Mouse (Mus musculus): Measurements from ENCODE around the gene Ttc24. TPM values are rescaled to one million over a fixed set of nuclear protein-coding genes. Genes with fewer than 3 reads are reported as not detected.

Gene Ttc24
- polyA plus RNA-seq (2017; shearing (Covaris generic)): not detected

DNA sequence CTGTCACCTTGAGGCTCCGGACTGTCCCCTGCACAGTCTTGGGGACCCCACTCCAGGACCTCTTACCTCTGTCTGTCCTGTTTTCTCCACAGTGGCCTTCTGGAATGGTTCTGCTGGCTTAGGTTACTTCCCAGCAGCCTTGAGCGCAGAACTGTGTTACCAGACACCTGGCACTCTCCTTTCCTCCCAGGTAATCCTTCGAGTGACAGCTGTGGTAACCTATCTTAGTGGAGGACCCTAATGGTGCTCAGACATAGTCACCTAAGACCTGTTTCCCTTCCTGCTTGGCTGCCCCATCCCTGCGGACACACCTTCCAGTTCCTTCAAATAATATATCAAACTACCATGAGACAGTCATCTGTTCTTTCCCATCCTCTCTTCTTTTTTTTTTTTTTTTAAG, at the start of gene Ttc24:
TSS of gene Ttc24 (minus strand) at position 101 of the 400 bp plus-strand sequence.

DNA sequence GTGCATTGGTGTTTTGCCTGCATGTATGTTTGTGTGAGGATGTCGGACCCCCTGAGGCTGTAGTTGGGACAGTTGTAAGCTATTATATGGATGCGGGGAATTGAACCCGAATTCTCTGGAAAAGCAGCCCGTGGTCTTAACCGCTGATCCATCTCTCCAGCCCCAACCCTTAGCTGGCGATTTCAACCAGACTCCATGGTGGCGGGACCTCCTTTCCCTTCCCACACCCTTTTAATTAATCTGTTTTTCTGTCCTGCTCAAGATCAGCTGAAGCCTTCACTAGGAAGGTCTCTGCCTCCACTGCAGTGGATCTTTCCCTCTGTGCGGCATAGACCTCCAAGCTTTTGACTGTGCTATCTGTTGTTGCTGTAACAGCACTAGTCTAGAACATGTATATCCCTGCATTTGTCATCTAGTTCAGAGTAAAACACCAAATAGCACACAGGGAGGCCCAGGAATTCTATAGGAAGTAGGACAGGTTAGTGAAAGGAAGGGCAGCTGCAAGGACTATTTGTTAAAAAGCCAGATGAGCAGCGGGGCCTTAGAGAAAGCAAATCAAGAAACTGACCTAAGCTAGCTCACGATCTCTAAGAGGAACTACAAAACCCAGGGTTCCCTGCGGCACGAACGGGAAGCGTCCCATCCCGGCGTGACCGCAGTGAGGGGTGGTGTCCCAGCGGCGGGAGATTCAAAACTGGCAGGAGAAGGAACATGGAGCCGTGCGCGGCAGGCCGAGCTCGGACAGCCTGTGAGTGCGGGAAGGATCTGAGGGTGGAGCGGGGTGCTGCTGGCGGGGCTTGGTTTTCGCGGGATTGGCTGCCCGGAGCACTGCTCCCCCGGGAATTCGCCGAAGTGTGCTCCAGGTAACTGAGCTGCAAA, 3.5 kb upstream of the Ttc24 start, which contains the start of gene Iqgap3:
TSS of gene Iqgap3 (plus strand) at position 627 of the 879 bp plus-strand sequence.

DNA sequence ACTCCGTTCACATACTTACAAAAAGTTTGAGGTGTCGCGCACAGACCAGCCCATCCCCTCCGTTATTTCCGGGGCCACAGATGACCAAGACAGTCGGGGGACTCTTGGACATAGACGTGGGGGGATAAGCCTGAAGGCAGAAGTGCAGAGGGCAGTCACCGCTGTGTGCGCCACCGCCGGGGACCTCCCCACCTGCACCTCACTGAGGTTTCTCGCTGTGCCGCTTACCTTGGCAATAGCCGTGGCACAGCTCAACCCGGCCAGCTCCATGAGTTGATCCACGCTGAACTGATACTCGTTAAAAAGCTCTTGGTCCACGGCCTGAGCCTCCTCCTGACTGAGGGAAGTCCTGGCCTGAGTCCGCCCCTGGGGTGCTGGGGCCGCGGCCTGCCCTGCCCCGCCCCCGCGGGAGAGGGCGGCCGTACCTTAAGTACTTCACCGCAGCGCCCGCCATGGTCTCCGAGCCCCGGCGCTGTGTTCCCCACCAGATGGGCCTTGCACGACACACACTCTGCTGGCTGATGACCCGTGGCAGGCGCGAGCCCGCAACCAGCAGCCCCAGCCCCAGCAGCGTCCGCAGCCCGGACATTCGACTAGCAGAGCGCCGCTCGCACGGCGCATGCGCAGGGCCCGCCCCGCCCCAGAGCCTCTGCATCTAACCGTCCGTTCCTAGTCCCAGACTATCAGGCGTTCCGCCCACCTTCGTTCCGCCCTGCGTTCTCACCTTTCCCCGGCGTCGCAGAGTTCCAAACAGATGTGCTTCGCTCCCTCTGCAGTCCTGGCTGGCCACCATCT, 20.0 kb downstream of the Ttc24 start, which contains the start of gene Naxe:
TSS of gene Naxe (minus strand) at position 594 of the 795 bp plus-strand sequence.

DNA sequence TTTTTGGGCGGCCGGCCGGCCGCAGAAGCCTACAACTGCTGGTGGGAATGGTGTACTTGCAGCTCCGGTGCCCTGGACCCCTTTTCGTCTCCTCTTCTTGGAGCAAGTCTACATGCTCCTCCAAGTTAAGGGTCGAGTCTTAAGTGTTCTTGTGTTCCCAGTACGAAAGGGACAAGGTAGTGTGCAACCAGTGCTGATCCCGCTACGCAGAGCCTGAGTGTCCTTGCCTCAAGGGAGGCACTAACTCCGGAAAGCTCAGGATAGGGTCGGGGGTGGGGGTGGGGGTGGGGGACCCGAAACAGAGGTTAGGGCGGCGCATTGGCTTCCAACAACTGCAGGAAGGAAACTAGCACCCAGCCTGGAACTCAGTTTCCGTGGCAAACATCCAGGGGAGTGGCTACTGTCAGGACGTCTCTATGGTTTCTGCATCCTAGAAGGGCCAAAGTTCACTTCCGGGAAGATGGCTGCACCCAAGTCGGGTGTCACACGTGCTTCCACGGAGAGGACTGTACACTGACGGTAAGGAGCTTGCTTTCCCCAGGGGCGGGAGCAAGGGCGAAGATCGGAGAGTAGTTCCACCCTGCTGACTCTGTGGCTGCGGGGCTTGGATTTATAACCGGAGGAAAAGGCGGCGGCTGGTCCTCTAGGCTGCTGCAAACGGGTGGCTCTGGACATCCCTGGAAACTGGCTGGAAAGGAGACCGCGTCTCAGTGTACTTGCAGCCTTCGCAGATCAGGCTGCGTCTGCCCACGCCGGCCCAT, 35.3 kb downstream of the Ttc24 start, which contains the start of gene Gpatch4:
TSS of gene Gpatch4 (plus strand) at position 448 of the 761 bp plus-strand sequence.

DNA sequence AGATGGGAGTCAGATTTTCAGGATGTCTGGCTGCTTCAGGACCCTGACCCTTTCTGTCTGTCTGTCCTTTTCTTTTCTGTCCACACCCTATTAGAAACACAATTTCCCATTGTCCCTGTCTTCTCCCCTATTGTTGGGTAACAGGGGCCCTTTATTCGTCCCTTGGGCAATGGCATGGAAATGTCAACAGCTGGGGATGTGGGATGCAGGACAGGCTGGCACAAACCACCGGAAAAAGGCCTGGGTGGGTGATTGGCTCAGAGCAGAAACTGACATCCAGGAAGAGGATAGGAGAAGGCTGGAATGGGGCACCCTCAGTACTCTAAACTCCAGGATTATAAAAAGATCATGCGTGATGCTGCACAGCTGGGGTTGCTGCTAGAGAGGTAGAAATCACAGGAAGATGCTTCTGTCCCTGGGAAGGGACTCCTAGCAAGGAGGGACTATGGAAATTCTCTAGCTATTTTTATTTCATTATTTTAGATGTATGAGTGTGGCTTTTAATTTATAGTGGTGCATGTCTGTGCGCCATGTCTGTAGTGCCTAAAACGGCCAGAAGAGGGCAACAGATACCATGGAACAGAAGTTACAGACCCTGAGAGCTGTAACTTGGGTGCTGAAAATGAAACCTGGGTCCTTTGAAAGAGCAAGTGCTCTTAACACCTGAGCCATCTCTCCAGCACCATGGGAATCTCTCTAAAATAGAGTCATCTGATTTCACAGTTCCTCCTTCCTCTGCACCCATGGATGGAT, 50.5 kb downstream of the Ttc24 start, which contains the start of gene Hapln2:
TSS of gene Hapln2 (minus strand) at position 150 of the 753 bp plus-strand sequence.

Other genes starting within 250 kb of the Ttc24 start
- 256 TPM for gene Sh2d2a, start 231.5 kb downstream of the Ttc24 start, polyA plus RNA-seq (2017; shearing (Covaris generic))
- gene Prcc, start 192.7 kb downstream of the Ttc24 start, polyA plus RNA-seq (2017; shearing (Covaris generic)): 20.5 TPM
- 165 TPM for gene Hdgf, start 172.0 kb downstream of the Ttc24 start, polyA plus RNA-seq (2017; shearing (Covaris generic))
- gene Mrpl24, start 158.8 kb downstream of the Ttc24 start, polyA plus RNA-seq (2017; shearing (Covaris generic)): 127 TPM
- 32.6 TPM for gene Isg20l2, start 148.0 kb downstream of the Ttc24 start, polyA plus RNA-seq (2017; shearing (Covaris generic))
- 29.8 TPM for gene Rrnad1, start 147.6 kb downstream of the Ttc24 start, polyA plus RNA-seq (2017; shearing (Covaris generic))
- not detected for gene Crabp2, start 129.6 kb downstream of the Ttc24 start, polyA plus RNA-seq (2017; shearing (Covaris generic))
- gene Nes, start 107.2 kb downstream of the Ttc24 start, polyA plus RNA-seq (2017; shearing (Covaris generic)): 0.16 TPM
- not detected for gene Bcan, start 78.1 kb downstream of the Ttc24 start, polyA plus RNA-seq (2017; shearing (Covaris generic))
- gene Hapln2, start 50.7 kb downstream of the Ttc24 start, polyA plus RNA-seq (2017; shearing (Covaris generic)): 0.13 TPM
- gene Gpatch4, start 35.2 kb downstream of the Ttc24 start, polyA plus RNA-seq (2017; shearing (Covaris generic)): 30.2 TPM
- gene Naxe, start 19.8 kb downstream of the Ttc24 start, polyA plus RNA-seq (2017; shearing (Covaris generic)): 92.3 TPM
- 0.38 TPM for gene Iqgap3, start 3.7 kb upstream of the Ttc24 start, polyA plus RNA-seq (2017; shearing (Covaris generic))
- gene Mef2d, start 64.1 kb upstream of the Ttc24 start, polyA plus RNA-seq (2017; shearing (Covaris generic)): 112 TPM
- not detected for gene Rhbg, start 176.4 kb upstream of the Ttc24 start, polyA plus RNA-seq (2017; shearing (Covaris generic))
- gene Gm38392, start 208.9 kb upstream of the Ttc24 start, polyA plus RNA-seq (2017; shearing (Covaris generic)): not detected
- 8.1 TPM for gene Tsacc, start 218.7 kb upstream of the Ttc24 start, polyA plus RNA-seq (2017; shearing (Covaris generic))
- gene Cct3, start 218.8 kb upstream of the Ttc24 start, polyA plus RNA-seq (2017; shearing (Covaris generic)): 339 TPM
- 338 TPM for gene Glmp, start 246.7 kb upstream of the Ttc24 start, polyA plus RNA-seq (2017; shearing (Covaris generic))

Data from CD4-positive, CD25-positive, alpha-beta regulatory T cell (primary cell).